Mouse (Mus musculus) hindbrain, embryonic 12.5 days (tissue): ENCODE measurements around the gene Dcps. TPM values are rescaled to one million over a fixed set of nuclear protein-coding genes. Genes with fewer than 3 reads are reported as not detected.

Experiments used
- ATAC-seq: fragments of 200-750 bp; cut with Nextera tagmentation; 2 replicates; pipeline ENCODE4 v1.8.0; 2017; ENCODE audit warnings: moderate TSS enrichment; ENCODE audit not compliant: low FRiP score
- H3K27ac ChIP-seq: fragments of 300-500 bp; sonication (generic); 2 replicates; pipeline ENCODE4 v1.5.1; 2016; ENCODE audit warnings: mild to moderate bottlenecking
- H3K27me3 ChIP-seq: fragments of 300-500 bp; sonication (generic); 2 replicates; pipeline ENCODE4 v1.6.1; 2016; ENCODE audit warnings: mild to moderate bottlenecking
- H3K36me3 ChIP-seq: fragments of 300-500 bp; sonication (generic); 2 replicates; pipeline ENCODE4 v1.6.1; 2016; ENCODE audit warnings: mild to moderate bottlenecking
- H3K4me1 ChIP-seq: fragments of 300-500 bp; sonication (generic); 2 replicates; pipeline ENCODE4 v1.6.1; 2016
- H3K4me2 ChIP-seq: fragments of 300-500 bp; sonication (generic); replicated peaks from 2 replicates; pipeline ENCODE4 v1.6.1; 2016; ENCODE audit warnings: mild to moderate bottlenecking
- H3K4me3 ChIP-seq: fragments of 300-500 bp; sonication (generic); 2 replicates; pipeline ENCODE4 v1.5.1; 2016; ENCODE audit warnings: mild to moderate bottlenecking
- H3K9ac ChIP-seq: fragments of 300-500 bp; sonication (generic); 2 replicates; pipeline ENCODE4 v1.6.1; 2016; ENCODE audit warnings: mild to moderate bottlenecking, moderate library complexity
- H3K9me3 ChIP-seq: fragments of 300-500 bp; sonication (generic); replicated peaks from 2 replicates; pipeline ENCODE4 v1.6.1; 2016; ENCODE audit warnings: mild to moderate bottlenecking
- WGBS: fragments of 180-500 bp; shearing (Covaris S2); methylation state at CpG from one replicate; pipeline ENCODE4 v1.1.7; 2016; 5-methylcytosine and 5-hydroxymethylcytosine counted together
- polyA plus RNA-seq: library from polyadenylated mRNA; unstranded; fragments of >200 nt; fragmentation: Nextera tagmentation; extraction: Ambion mirVana; gene quantifications from 2 replicates; pipeline ENCODE4 v1.2.1, GENCODE M21; 2016

Gene Dcps
- polyA plus RNA-seq, 1 experiment from 2014 or later: 73.8 TPM

GRCm38 (mm10) chr9:35123804-35124677 is 51.8 kb downstream of the Dcps start:
- peaks cover 26% of the 10 kb centered on the region for H3K36me3 ChIP-seq
- 89% methylated on average over 11 of the region's 11 CpGs for WGBS
- H3K9me3 ChIP-seq: no peaks in the 10 kb centered on the region
- H3K27ac ChIP-seq: no peak overlapping the region
- ATAC-seq: no peak
- no peaks in the 10 kb centered on the region for H3K4me1 ChIP-seq
- no peak overlapping the region for H3K9ac ChIP-seq
- no peak overlapping the region for H3K4me3 ChIP-seq
- no peak overlapping the region for H3K4me2 ChIP-seq
- H3K27me3 ChIP-seq: no peaks in the 10 kb centered on the region

- no peak for ATAC-seq
- no peaks in the 10 kb centered on the region for H3K4me1 ChIP-seq
- no peak overlapping the region for H3K4me2 ChIP-seq
- H3K36me3 ChIP-seq: peaks cover 20% of the 10 kb centered on the region
- H3K4me3 ChIP-seq: no peak overlapping the region
- no peaks in the 10 kb centered on the region for H3K27me3 ChIP-seq
- no peak overlapping the region for H3K27ac ChIP-seq
- H3K9me3 ChIP-seq: no peaks in the 10 kb centered on the region
- 71% methylated on average over 2 of the region's 2 CpGs for WGBS
- no peak overlapping the region for H3K9ac ChIP-seq
Observed at GRCm38 (mm10) chr9:35123456-35123803, 52.4 kb downstream of the Dcps start.

- ATAC-seq: no peak
- Histone ChIP-seq H3K36me3 (peaks cover 16% of the 10 kb centered on the region), H3K4me1 (peaks cover 2% of the 10 kb centered on the region), H3K4me3 (no peak overlapping the region), H3K4me2 (no peak overlapping the region), H3K9ac (no peak overlapping the region), H3K9me3 (no peaks in the 10 kb centered on the region), H3K27me3 (no peaks in the 10 kb centered on the region), H3K27ac (no peak overlapping the region)
- WGBS: 82% methylated on average over 5 of the region's 5 CpGs
Observed at GRCm38 (mm10) chr9:35122551-35123266, 53.2 kb downstream of the Dcps start.

GRCm38 (mm10) chr9:35119168-35119567 is 56.7 kb downstream of the Dcps start, which contains the start of gene St3gal4:
Gene St3gal4, minus strand, starts transcription at chr9:35119268.
- ATAC-seq: no peak
- no peak within 1 kb of the TSS for H3K9ac ChIP-seq
- WGBS: 82% methylated on average over 6 of the region's 6 CpGs
- H3K36me3 ChIP-seq: peaks cover 2% of the 10 kb centered on the region; the same call in 1 of the 2 replicates
- peaks cover 3% of the 10 kb centered on the region; the same call in 1 of the 2 replicates for H3K27me3 ChIP-seq
- no peak within 1 kb of the TSS for H3K4me2 ChIP-seq
- H3K27ac ChIP-seq: no peak within 1 kb of the TSS
- H3K4me3 ChIP-seq: no peak within 1 kb of the TSS
- no peaks in the 10 kb centered on the region for H3K9me3 ChIP-seq
- peaks cover 22% of the 10 kb centered on the region for H3K4me1 ChIP-seq

- H3K9ac ChIP-seq: no peak overlapping the region
- 96% methylated on average over 2 of the region's 2 CpGs for whole genome bisulfite sequencing
- no peak for ATAC-seq
Observed at GRCm38 (mm10) chr9:35118563-35118962, 57.3 kb downstream of the Dcps start.

GRCm38 (mm10) chr9:35117384-35118295 is 58.2 kb downstream of the Dcps start:
- ATAC-seq: peak; percentile 24
- H3K27ac ChIP-seq: peak overlapping the region; percentile 80

More at GRCm38 (mm10) chr9:35118563-35118962, 57.3 kb downstream of the Dcps start:
- no peaks in the 10 kb centered on the region; the same call in 1 of the 2 replicates for H3K36me3 ChIP-seq
- no peak overlapping the region for H3K27ac ChIP-seq
- peaks cover 24% of the 10 kb centered on the region for H3K4me1 ChIP-seq
- H3K4me2 ChIP-seq: no peak overlapping the region
- H3K27me3 ChIP-seq: peaks cover 3% of the 10 kb centered on the region; the same call in 1 of the 2 replicates
- no peak overlapping the region for H3K4me3 ChIP-seq
- no peaks in the 10 kb centered on the region for H3K9me3 ChIP-seq

GRCm38 (mm10) chr9:35116391-35117381 is 59.2 kb downstream of the Dcps start:
- peak overlapping the region; percentile 80 for H3K27ac ChIP-seq
- peak; percentile 94 for ATAC-seq
- peak overlapping the region; percentile 73 for H3K4me3 ChIP-seq
- peaks cover 3% of the 10 kb centered on the region; the same call in 1 of the 2 replicates for H3K27me3 ChIP-seq
- H3K4me1 ChIP-seq: peaks cover 31% of the 10 kb centered on the region
- H3K9me3 ChIP-seq: no peaks in the 10 kb centered on the region
- H3K9ac ChIP-seq: peak overlapping the region; percentile 78
- peak overlapping the region; percentile 80 for H3K4me2 ChIP-seq
- WGBS: 0% methylated on average over 83 of the region's 84 CpGs
- no peaks in the 10 kb centered on the region for H3K36me3 ChIP-seq

More at GRCm38 (mm10) chr9:35117384-35118295, 58.2 kb downstream of the Dcps start:
- peak overlapping the region; percentile 78 for H3K9ac ChIP-seq
- H3K4me2 ChIP-seq: peak overlapping the region; percentile 80
- peaks cover 24% of the 10 kb centered on the region for H3K4me1 ChIP-seq
- WGBS: 32% methylated on average over 15 of the region's 15 CpGs
- H3K27me3 ChIP-seq: peaks cover 3% of the 10 kb centered on the region; the same call in 1 of the 2 replicates
- H3K4me3 ChIP-seq: peak overlapping the region; percentile 73
- no peaks in the 10 kb centered on the region for H3K36me3 ChIP-seq
- no peaks in the 10 kb centered on the region for H3K9me3 ChIP-seq

- H3K4me3 ChIP-seq: peak overlapping the region; percentile 73
- H3K9ac ChIP-seq: peak overlapping the region; percentile 78; the same call in 1 of the 2 replicates
- H3K36me3 ChIP-seq: no peaks in the 10 kb centered on the region
- no peak for ATAC-seq
- no peaks in the 10 kb centered on the region for H3K9me3 ChIP-seq
- WGBS: 54% methylated on average over 4 of the region's 4 CpGs
- H3K4me1 ChIP-seq: peaks cover 33% of the 10 kb centered on the region
- H3K4me2 ChIP-seq: peak overlapping the region; percentile 80
- peaks cover 3% of the 10 kb centered on the region; the same call in 1 of the 2 replicates for H3K27me3 ChIP-seq
- no peak overlapping the region for H3K27ac ChIP-seq
Observed at GRCm38 (mm10) chr9:35115804-35116203, 60.1 kb downstream of the Dcps start.

- peak overlapping the region; percentile 80 for H3K4me2 ChIP-seq
- WGBS: 53% methylated on average over 3 of the region's 4 CpGs
Observed at GRCm38 (mm10) chr9:35115299-35115698, 60.6 kb downstream of the Dcps start.

GRCm38 (mm10) chr9:35114234-35114633 is 61.6 kb downstream of the Dcps start:
- peaks cover 3% of the 10 kb centered on the region; the same call in 1 of the 2 replicates for H3K27me3 ChIP-seq
- H3K4me2 ChIP-seq: no peak overlapping the region
- peaks cover 39% of the 10 kb centered on the region for H3K4me1 ChIP-seq
- H3K27ac ChIP-seq: no peak overlapping the region
- no peak overlapping the region for H3K4me3 ChIP-seq
- H3K36me3 ChIP-seq: no peaks in the 10 kb centered on the region
- 90% methylated on average over 3 of the region's 3 CpGs for WGBS
- ATAC-seq: no peak
- H3K9ac ChIP-seq: no peak overlapping the region
- no peaks in the 10 kb centered on the region for H3K9me3 ChIP-seq

More at GRCm38 (mm10) chr9:35115299-35115698, 60.6 kb downstream of the Dcps start:
- no peak for ATAC-seq
- Histone ChIP-seq H3K27me3 (peaks cover 3% of the 10 kb centered on the region; the same call in 1 of the 2 replicates), H3K4me3 (peak overlapping the region; percentile 73), H3K9me3 (no peaks in the 10 kb centered on the region), H3K27ac (no peak overlapping the region), H3K36me3 (no peaks in the 10 kb centered on the region), H3K4me1 (peaks cover 33% of the 10 kb centered on the region), H3K9ac (no peak overlapping the region)
